Mouse (Mus musculus) cerebellum, adult 11 months (tissue): ENCODE measurements around the gene Pde4d.

ENCODE experiments used
- DNase-seq: peaks from one replicate; pipeline ENCODE4 v3.0.0; 2022

The Pde4d gene

GRCm38 (mm10) chr13:109994240-109994764 lies 1544.6 kb downstream of the Pde4d start:
- no peak for DNase-seq

DNA sequence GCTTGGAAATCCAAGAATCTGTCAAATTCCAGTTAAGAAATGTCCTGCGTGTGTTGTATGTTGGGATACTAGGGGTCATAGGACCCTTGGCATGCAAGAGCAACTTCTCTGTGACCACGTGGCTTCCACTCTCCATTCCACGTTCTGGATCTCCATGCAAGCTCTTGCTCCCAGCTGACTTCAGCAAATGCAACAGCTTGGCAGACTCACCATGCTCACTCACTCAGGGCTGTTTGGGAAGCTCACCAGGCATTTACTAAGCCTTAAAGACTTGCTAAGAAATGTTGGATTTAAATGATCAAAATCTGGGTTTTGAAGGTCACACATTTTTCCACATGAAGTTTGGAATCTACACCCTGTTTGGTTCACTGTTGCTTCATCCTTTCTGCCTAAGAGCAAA lies 1552.3 kb downstream of the Pde4d start:
- no peak for DNase-seq
